Mouse (Mus musculus): ENCODE measurements around the gene Vmn1r77. TPM values are rescaled to one million over a fixed set of nuclear protein-coding genes. Genes with fewer than 3 reads are reported as not detected.
"Not testable (repeated sequence)": the region's sequence is repeated elsewhere in the genome, so short reads cannot be mapped to it uniquely, and the experiment has no call there.

Vmn1r77 gene
- not detected in 2 replicates for polyA plus RNA-seq (2016; fragmentation: Nextera tagmentation; extraction: Ambion mirVana)

GRCm38 (mm10) chr7:12036452-12036851 is at the start of gene Vmn1r77:
TSS of gene Vmn1r77 (plus strand) at chr7:12036752.
- H3K27ac ChIP-seq (ENCODE audit: poor library complexity, severe bottlenecking); H3K9me3 ChIP-seq (replicated peaks); H3K4me1 ChIP-seq (replicated peaks); H3K9ac ChIP-seq; H3K4me3 ChIP-seq; H3K27me3 ChIP-seq (replicated peaks); H3K4me2 ChIP-seq; ATAC-seq (ENCODE audit: insufficient number of reproducible peaks, low FRiP score); H3K36me3 ChIP-seq: not testable (repeated sequence)

GRCm38 (mm10) chr7:12011491-12011890 is 25.1 kb upstream of the Vmn1r77 start:
- not testable (repeated sequence) for H3K4me3 ChIP-seq; H3K27ac ChIP-seq (ENCODE audit: poor library complexity, severe bottlenecking); H3K27me3 ChIP-seq (replicated peaks); H3K36me3 ChIP-seq; H3K4me1 ChIP-seq (replicated peaks); H3K4me2 ChIP-seq; H3K9ac ChIP-seq
- peaks cover 57% of the 10 kb centered on the region for H3K9me3 ChIP-seq (replicated peaks)
- ATAC-seq (ENCODE audit: insufficient number of reproducible peaks, low FRiP score), result peak; percentile 62; the same call in 1 of the 2 replicates
- 92% methylated on average over 5 of the region's 5 CpGs for WGBS

DNA sequence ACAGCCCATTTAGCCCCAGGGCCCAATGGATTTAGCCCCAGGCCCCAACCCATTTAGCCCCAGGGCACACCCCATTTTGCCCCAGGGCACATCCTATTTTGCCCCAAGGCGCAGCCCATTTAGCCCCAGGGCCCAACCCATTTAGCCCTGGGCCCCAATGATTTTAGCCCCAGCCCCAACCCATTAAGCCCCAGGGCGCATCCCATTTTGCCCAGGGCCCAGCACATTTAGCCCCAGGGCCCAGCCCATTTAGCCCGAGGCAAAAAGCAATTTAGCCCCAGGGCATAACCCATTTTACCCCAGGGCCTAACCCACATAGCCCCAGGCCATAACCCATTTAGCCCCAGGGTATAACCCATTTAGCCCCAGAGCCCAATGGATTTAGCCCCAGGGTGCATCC is 24.2 kb upstream of the Vmn1r77 start:
- H3K36me3 ChIP-seq; H3K27me3 ChIP-seq (replicated peaks); H3K4me2 ChIP-seq; H3K4me1 ChIP-seq (replicated peaks); H3K9ac ChIP-seq; H3K27ac ChIP-seq (ENCODE audit: poor library complexity, severe bottlenecking); H3K4me3 ChIP-seq: not testable (repeated sequence)
- ATAC-seq (ENCODE audit: insufficient number of reproducible peaks, low FRiP score), result 0 out of 2 replicates have a peak, but pooled peaks have one; percentile 10
- H3K9me3 ChIP-seq (replicated peaks), result peaks cover 66% of the 10 kb centered on the region
- 82% methylated on average over 3 of the region's 3 CpGs for WGBS

- Histone ChIP-seq H3K36me3 (no peaks in the 10 kb centered on the region), H3K4me1 (replicated peaks) (no peaks in the 10 kb centered on the region), H3K27ac (ENCODE audit: poor library complexity, severe bottlenecking) (no peak overlapping the region), H3K4me2 (no peak overlapping the region), H3K9me3 (replicated peaks) (peaks cover 71% of the 10 kb centered on the region), H3K4me3 (no peak overlapping the region), H3K9ac (no peak overlapping the region), H3K27me3 (replicated peaks) (no peaks in the 10 kb centered on the region)
- ATAC-seq (ENCODE audit: insufficient number of reproducible peaks, low FRiP score), result no peak
- WGBS, result 75% methylated on average over 4 of the region's 4 CpGs
Measured at GRCm38 (mm10) chr7:12013106-12013505, 23.4 kb upstream of the Vmn1r77 start.

GRCm38 (mm10) chr7:12017829-12018228 is 18.7 kb upstream of the Vmn1r77 start:
- WGBS, result 76% methylated on average over 2 of the region's 2 CpGs
- not testable (repeated sequence) for H3K27ac ChIP-seq (ENCODE audit: poor library complexity, severe bottlenecking); H3K4me3 ChIP-seq; ATAC-seq (ENCODE audit: insufficient number of reproducible peaks, low FRiP score); H3K27me3 ChIP-seq (replicated peaks); H3K36me3 ChIP-seq; H3K4me1 ChIP-seq (replicated peaks); H3K9ac ChIP-seq; H3K4me2 ChIP-seq
- peaks cover 51% of the 10 kb centered on the region for H3K9me3 ChIP-seq (replicated peaks)

- no peak overlapping the region for H3K9ac ChIP-seq
- peaks cover 9% of the 10 kb centered on the region for H3K9me3 ChIP-seq (replicated peaks)
- no peaks in the 10 kb centered on the region for H3K27me3 ChIP-seq (replicated peaks)
- WGBS, result 65% methylated on average over 2 of the region's 2 CpGs
- no peaks in the 10 kb centered on the region for H3K4me1 ChIP-seq (replicated peaks)
- H3K27ac ChIP-seq (ENCODE audit: poor library complexity, severe bottlenecking), result no peak overlapping the region
- H3K4me2 ChIP-seq, result no peak overlapping the region
- no peaks in the 10 kb centered on the region for H3K36me3 ChIP-seq
- H3K4me3 ChIP-seq, result no peak overlapping the region
- no peak for ATAC-seq (ENCODE audit: insufficient number of reproducible peaks, low FRiP score)
Measured at GRCm38 (mm10) chr7:12040664-12041063, 4.1 kb downstream of the Vmn1r77 start.

Other genes with a start within 250 kb of the Vmn1r77 start
- gene Vmn1r74, start 202.8 kb upstream of the Vmn1r77 start, polyA plus RNA-seq (2016; fragmentation: Nextera tagmentation; extraction: Ambion mirVana), result not detected in 2 replicates
- not detected in 2 replicates for gene Vmn1r75, start 162.1 kb upstream of the Vmn1r77 start, polyA plus RNA-seq (2016; fragmentation: Nextera tagmentation; extraction: Ambion mirVana)
- gene Vmn1r76, start 98.5 kb upstream of the Vmn1r77 start, polyA plus RNA-seq (2016; fragmentation: Nextera tagmentation; extraction: Ambion mirVana), result not detected in 2 replicates
- not detected in 2 replicates for gene Vmn1r78, start 113.5 kb downstream of the Vmn1r77 start, polyA plus RNA-seq (2016; fragmentation: Nextera tagmentation; extraction: Ambion mirVana)
- gene Vmn1r79, start 134.5 kb downstream of the Vmn1r77 start, polyA plus RNA-seq (2016; fragmentation: Nextera tagmentation; extraction: Ambion mirVana), result not detected in 2 replicates
- not detected in 2 replicates for gene Vmn1r80, start 152.5 kb downstream of the Vmn1r77 start, polyA plus RNA-seq (2016; fragmentation: Nextera tagmentation; extraction: Ambion mirVana)
- gene Vmn1r81, start 231.5 kb downstream of the Vmn1r77 start, polyA plus RNA-seq (2016; fragmentation: Nextera tagmentation; extraction: Ambion mirVana), result not detected in 2 replicates